Mouse (Mus musculus) E14TG2a.4 (cell line): ENCODE measurements around the gene Dio3.
A peak's percentile ranks its signal among the peaks of the same experiment; 100 is the strongest.

ENCODE experiments used
- H3K27me3 ChIP-seq: 2 replicates; pipeline ENCODE4 v1.6.1; 2014; ENCODE audit warnings: low read length, control low read depth; ENCODE audit not compliant: insufficient read depth
- H3K36me3 ChIP-seq: 2 replicates; pipeline ENCODE4 v1.6.1; 2014; ENCODE audit warnings: low read length, control low read depth; ENCODE audit not compliant: insufficient read depth
- H3K4me1 ChIP-seq: replicated peaks from 2 replicates; pipeline ENCODE4 v1.6.1; 2014; ENCODE audit warnings: low read depth, low read length, control low read depth
- H3K4me3 ChIP-seq: replicated peaks from 2 replicates; pipeline ENCODE4 v1.5.1; 2014; ENCODE audit warnings: mild to moderate bottlenecking, low read length
- H3K9me3 ChIP-seq: 2 replicates; pipeline ENCODE4 v1.6.1; 2014; ENCODE audit warnings: low read length, control low read depth
- CTCF ChIP-seq: conservative IDR thresholded peaks from 2 replicates; pipeline ENCODE4 v1.5.1; 2014; ENCODE audit warnings: low read length
- NANOG ChIP-seq: IDR thresholded peaks from 2 replicates; pipeline ENCODE4 v1.6.1; 2014; ENCODE audit warnings: borderline replicate concordance, low read length, mixed read lengths
- POU5F1 ChIP-seq: IDR thresholded peaks from 2 replicates; pipeline ENCODE4 v1.6.1; 2014; ENCODE audit warnings: low read length, borderline replicate concordance

Dio3 gene

GRCm38 (mm10) chr12:110245461-110245860 lies 33.4 kb upstream of the Dio3 start:
- peaks cover 5% of the 10 kb centered on the region for H3K4me1 ChIP-seq
- peak; percentile 51 for TF ChIP-seq CTCF
- TF ChIP-seq NANOG = no peak
- H3K4me3 ChIP-seq = no peak overlapping the region
- no peaks in the 10 kb centered on the region for H3K36me3 ChIP-seq
- H3K27me3 ChIP-seq = peaks cover 26% of the 10 kb centered on the region
- H3K9me3 ChIP-seq = no peaks in the 10 kb centered on the region

GRCm38 (mm10) chr12:110252163-110252575 lies 26.7 kb upstream of the Dio3 start:
- no peak for TF ChIP-seq NANOG
- no peak for TF ChIP-seq CTCF
- TF ChIP-seq POU5F1 = no peak
- H3K27me3 ChIP-seq = peaks cover 71% of the 10 kb centered on the region
- H3K4me1 ChIP-seq = peaks cover 28% of the 10 kb centered on the region
- H3K9me3 ChIP-seq = no peaks in the 10 kb centered on the region
- H3K36me3 ChIP-seq = no peaks in the 10 kb centered on the region
- no peak overlapping the region for H3K4me3 ChIP-seq

- peaks cover 20% of the 10 kb centered on the region for H3K4me1 ChIP-seq
- H3K4me3 ChIP-seq = no peak overlapping the region
- no peaks in the 10 kb centered on the region for H3K9me3 ChIP-seq
- no peaks in the 10 kb centered on the region for H3K36me3 ChIP-seq
- H3K27me3 ChIP-seq = peaks cover 82% of the 10 kb centered on the region
- no peak for TF ChIP-seq POU5F1
- TF ChIP-seq CTCF = no peak
- TF ChIP-seq NANOG = no peak
Observed at GRCm38 (mm10) chr12:110255731-110256130, 23.1 kb upstream of the Dio3 start.

GRCm38 (mm10) chr12:110256478-110257220 lies 22.2 kb upstream of the Dio3 start:
- no peak overlapping the region for H3K4me3 ChIP-seq
- no peaks in the 10 kb centered on the region for H3K36me3 ChIP-seq
- no peaks in the 10 kb centered on the region for H3K9me3 ChIP-seq
- no peak for TF ChIP-seq POU5F1
- TF ChIP-seq NANOG = no peak
- no peak for TF ChIP-seq CTCF
- H3K27me3 ChIP-seq = peaks cover 83% of the 10 kb centered on the region
- H3K4me1 ChIP-seq = peaks cover 11% of the 10 kb centered on the region

GRCm38 (mm10) chr12:110268226-110268625 lies 10.6 kb upstream of the Dio3 start:
- Histone ChIP-seq H3K9me3 (no peaks in the 10 kb centered on the region; the same call in 1 of the 2 replicates), H3K4me3 (no peak overlapping the region), H3K27me3 (peaks cover 92% of the 10 kb centered on the region), H3K36me3 (no peaks in the 10 kb centered on the region), H3K4me1 (0 out of 2 replicates have a peak, but pooled peaks cover 4% of the 10 kb centered on the region)
- TF ChIP-seq POU5F1 (no peak), NANOG (no peak), CTCF (no peak)

GRCm38 (mm10) chr12:110269686-110270085 lies 9.2 kb upstream of the Dio3 start:
- H3K36me3 ChIP-seq = no peaks in the 10 kb centered on the region
- peaks cover 92% of the 10 kb centered on the region for H3K27me3 ChIP-seq
- H3K4me1 ChIP-seq = 0 out of 2 replicates have a peak, but pooled peaks cover 4% of the 10 kb centered on the region
- TF ChIP-seq NANOG (no peak), POU5F1 (no peak), CTCF (no peak)
- no peak overlapping the region for H3K4me3 ChIP-seq
- H3K9me3 ChIP-seq = no peaks in the 10 kb centered on the region; the same call in 1 of the 2 replicates

- Histone ChIP-seq H3K4me1 (peaks cover 36% of the 10 kb centered on the region), H3K27me3 (peaks cover 92% of the 10 kb centered on the region), H3K4me3 (no peak overlapping the region), H3K9me3 (no peaks in the 10 kb centered on the region; the same call in 1 of the 2 replicates), H3K36me3 (no peaks in the 10 kb centered on the region)
- TF ChIP-seq POU5F1 (no peak), CTCF (no peak), NANOG (no peak)
Observed at GRCm38 (mm10) chr12:110276034-110276433, 2.8 kb upstream of the Dio3 start.

- H3K4me1 ChIP-seq = peaks cover 46% of the 10 kb centered on the region
- H3K9me3 ChIP-seq = no peaks in the 10 kb centered on the region; the same call in 1 of the 2 replicates
- H3K27me3 ChIP-seq = peaks cover 92% of the 10 kb centered on the region
- peak overlapping the region; percentile 77 for H3K4me3 ChIP-seq
- TF ChIP-seq POU5F1 (no peak), CTCF (no peak), NANOG (no peak)
- no peaks in the 10 kb centered on the region for H3K36me3 ChIP-seq
Observed at GRCm38 (mm10) chr12:110277259-110277964, 1.5 kb upstream of the Dio3 start.

- Histone ChIP-seq H3K9me3 (no peaks in the 10 kb centered on the region; the same call in 1 of the 2 replicates), H3K27me3 (peaks cover 93% of the 10 kb centered on the region), H3K4me1 (peaks cover 51% of the 10 kb centered on the region), H3K36me3 (no peaks in the 10 kb centered on the region), H3K4me3 (peak overlapping the region; percentile 77)
- TF ChIP-seq POU5F1 = no peak
- TF ChIP-seq CTCF = no peak
- TF ChIP-seq NANOG = no peak
Observed at GRCm38 (mm10) chr12:110277965-110278307, 932 bp upstream of the Dio3 start.
